Mouse (Mus musculus) bone marrow, adult 2 months (tissue): ENCODE measurements around the gene Abhd14a.

Source experiments
- CTCF ChIP-seq: fragments of 200-500 bp; IDR thresholded peaks from 2 replicates; pipeline ENCODE4 v1.5.1; 2011; ENCODE audit warnings: low read length, control low read depth; ENCODE audit not compliant: control insufficient read depth, insufficient read depth
- POLR2A ChIP-seq: fragments of 200-500 bp; IDR thresholded peaks from 2 replicates; pipeline ENCODE4 v1.6.1; 2011; ENCODE audit warnings: low read depth, mild to moderate bottlenecking, control low read depth, low read length, borderline replicate concordance; ENCODE audit not compliant: control insufficient read depth

DNA sequence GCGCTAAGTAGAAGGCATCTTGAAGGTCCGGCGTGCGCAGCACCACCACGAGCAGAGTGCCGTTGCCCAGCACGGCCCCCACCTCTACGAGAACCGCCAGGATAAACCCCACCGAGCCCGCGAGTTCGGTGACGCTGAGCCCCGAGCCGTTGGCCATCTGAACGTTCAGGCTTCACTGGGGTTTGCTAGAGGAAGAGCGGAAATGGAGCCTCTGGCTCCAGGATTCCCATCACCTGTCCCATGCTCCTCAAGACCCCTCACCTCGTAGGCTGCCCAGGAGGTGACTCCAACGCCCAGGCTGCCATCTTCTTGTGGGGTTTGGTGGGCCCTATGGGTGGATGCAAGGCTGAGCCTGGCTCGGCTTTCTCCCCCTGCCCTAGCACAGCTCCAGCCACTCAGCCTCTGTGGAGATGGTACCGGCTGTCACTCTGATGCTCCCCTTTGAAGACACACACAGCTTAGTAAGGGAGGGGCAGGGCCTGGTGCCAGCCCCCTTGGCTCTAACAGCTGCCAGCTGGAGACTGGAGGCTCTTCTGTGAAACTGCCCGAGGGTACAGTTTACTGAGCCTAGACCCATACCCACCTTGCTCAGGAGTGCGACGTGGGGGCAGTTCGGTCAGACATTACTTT lies 18.2 kb upstream of the Abhd14a start, which contains the start of gene Gpr62:
- TF ChIP-seq CTCF = no peak
- no peak for TF ChIP-seq POLR2A
